Mouse (Mus musculus): ENCODE results near the gene Camk2d.

- no peak for TF ChIP-seq CTCF (IDR thresholded peaks at IDR 0.05; ENCODE audit: low read depth, low read length)
- no peak for TF ChIP-seq GATA1 (IDR thresholded peaks at IDR 0.05; ENCODE audit: borderline replicate concordance, low read length)
Measured at GRCm38 (mm10) chr3:126701586-126701985, 105.5 kb downstream of the Camk2d start.

Measured in G1E (cell line).